Mouse (Mus musculus): ENCODE measurements around the gene Tifab. TPM values are rescaled to one million over a fixed set of nuclear protein-coding genes. Genes with fewer than 3 reads are reported as not detected.
"Not testable (repeated sequence)": the region's sequence is repeated elsewhere in the genome, so short reads cannot be mapped to it uniquely, and the experiment has no call there.

The Tifab gene
- total RNA-seq (2015; ENCODE audit: low replicate concordance) (8.4 and 18.3 TPM in 2 replicates), total RNA-seq (2017; ENCODE audit: low replicate concordance) (10.9 and 16.3 TPM in 2 replicates)

DNA sequence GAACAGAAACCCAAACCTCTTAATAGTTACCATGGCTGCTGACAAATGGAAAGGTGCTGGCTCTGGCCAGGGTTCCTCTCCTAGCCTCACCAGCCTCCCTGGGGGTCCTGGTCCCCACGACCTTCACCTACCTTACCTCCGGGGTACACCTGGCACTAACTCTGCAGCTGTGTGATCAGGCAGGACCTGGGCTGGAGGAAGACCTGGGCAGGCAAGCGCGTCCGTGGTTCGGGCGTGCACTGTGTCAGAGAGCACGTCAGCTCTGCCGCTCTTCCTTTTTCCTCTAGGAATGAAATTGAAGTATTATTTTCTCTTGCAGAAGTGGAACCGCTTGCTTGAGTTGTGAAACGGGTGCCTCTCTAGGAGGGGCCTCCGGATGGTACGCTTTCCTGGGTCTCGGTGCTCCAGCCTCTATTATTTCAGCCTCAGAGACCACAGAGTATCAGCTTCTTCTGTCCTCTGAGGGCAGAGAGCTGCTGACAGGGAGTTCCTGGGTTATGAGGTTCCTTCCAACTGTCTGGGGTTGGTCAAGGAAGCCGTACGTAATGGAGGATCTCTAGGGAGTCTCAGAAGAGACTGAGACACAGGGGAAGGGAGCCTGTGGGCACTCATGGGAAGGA lies at the start of gene Tifab:
Gene Tifab, minus strand, starts transcription at position 470 of the 620 bp plus-strand sequence.
- ATAC-seq (replicated peaks; ENCODE audit: low FRiP score, poor library complexity, severe bottlenecking): no peak

GRCm38 (mm10) chr13:56226175-56226954 lies 47.7 kb upstream of the Tifab start:
- no peak for ATAC-seq (replicated peaks; ENCODE audit: low FRiP score, poor library complexity, severe bottlenecking)

- no peak for ATAC-seq (replicated peaks; ENCODE audit: low FRiP score, poor library complexity, severe bottlenecking)
Observed at GRCm38 (mm10) chr13:56223625-56224024, 44.9 kb upstream of the Tifab start.

DNA sequence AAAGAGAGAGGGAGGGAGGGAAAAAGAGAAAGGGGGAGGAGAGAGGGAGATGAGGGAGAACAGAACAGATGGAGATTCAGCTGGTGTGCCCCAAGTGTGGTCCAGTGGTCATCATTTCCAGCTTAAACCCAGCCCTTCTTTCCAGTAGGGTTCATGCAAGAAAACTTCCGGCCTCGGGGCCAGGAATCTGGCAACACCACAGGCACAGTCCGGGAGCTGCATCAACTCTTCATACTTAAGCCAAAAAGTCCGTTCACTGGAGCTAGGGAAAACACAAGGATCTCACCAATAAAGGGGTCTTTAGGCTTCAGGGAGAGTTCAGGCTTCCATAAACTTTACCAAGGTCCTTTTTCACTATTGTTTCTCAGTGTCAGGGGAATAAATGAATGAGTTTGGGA lies 44.2 kb upstream of the Tifab start:
- ATAC-seq (replicated peaks; ENCODE audit: low FRiP score, poor library complexity, severe bottlenecking): no peak

- ATAC-seq (replicated peaks; ENCODE audit: low FRiP score, poor library complexity, severe bottlenecking): no peak
Observed at GRCm38 (mm10) chr13:56221995-56222848, 43.5 kb upstream of the Tifab start.

- no peak for ATAC-seq (replicated peaks; ENCODE audit: low FRiP score, poor library complexity, severe bottlenecking)
Observed at GRCm38 (mm10) chr13:56221129-56221910, 42.6 kb upstream of the Tifab start.

GRCm38 (mm10) chr13:56219254-56219653 lies 40.6 kb upstream of the Tifab start:
- no peak for ATAC-seq (replicated peaks; ENCODE audit: low FRiP score, poor library complexity, severe bottlenecking)

DNA sequence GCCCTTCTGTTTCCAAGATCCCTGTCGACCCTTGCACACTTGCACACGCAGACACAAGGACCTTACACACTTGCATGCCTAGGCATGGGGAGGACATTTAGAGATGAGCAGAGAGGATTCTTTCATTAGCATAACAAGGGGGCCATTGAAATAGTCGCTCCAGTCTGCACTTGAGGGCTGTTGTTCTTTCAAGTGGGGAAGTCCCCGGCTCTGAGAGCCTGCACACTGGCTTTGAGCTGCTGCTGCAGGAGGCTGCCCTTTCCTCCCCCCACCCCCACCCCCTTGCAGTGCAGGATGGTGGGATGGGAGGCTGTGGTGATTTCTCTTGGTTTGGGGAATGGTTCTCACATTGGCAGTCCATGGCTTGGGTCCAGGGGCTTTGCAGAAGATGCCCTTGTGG lies 37.4 kb upstream of the Tifab start:
- no peak for ATAC-seq (replicated peaks; ENCODE audit: low FRiP score, poor library complexity, severe bottlenecking)

DNA sequence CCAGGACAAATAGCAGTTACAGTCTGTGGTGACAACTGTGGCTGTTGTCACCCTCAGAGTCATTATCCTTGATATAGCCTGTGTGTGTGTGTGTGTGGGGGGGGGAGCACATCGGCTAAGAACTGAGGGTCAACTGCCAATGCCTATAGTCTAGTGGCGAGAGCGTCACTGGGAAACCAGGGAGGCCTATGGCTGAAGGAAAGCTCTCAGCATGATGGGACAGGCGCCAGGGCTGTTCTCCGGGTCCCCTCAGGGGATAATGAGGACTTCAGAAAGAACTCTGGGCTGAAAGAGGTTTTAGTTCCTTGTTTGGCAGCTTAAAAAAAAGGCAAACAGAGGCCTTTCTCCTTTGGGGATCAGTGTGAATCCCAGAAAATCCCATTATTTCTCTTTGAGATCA lies 35.9 kb upstream of the Tifab start:
- no peak for ATAC-seq (replicated peaks; ENCODE audit: low FRiP score, poor library complexity, severe bottlenecking)

GRCm38 (mm10) chr13:56209067-56209411 lies 30.4 kb upstream of the Tifab start:
- ATAC-seq (replicated peaks; ENCODE audit: low FRiP score, poor library complexity, severe bottlenecking): no peak

GRCm38 (mm10) chr13:56208225-56209066 lies 29.8 kb upstream of the Tifab start:
- no peak for ATAC-seq (replicated peaks; ENCODE audit: low FRiP score, poor library complexity, severe bottlenecking)

GRCm38 (mm10) chr13:56199506-56199905 lies 20.8 kb upstream of the Tifab start:
- no peak for ATAC-seq (replicated peaks; ENCODE audit: low FRiP score, poor library complexity, severe bottlenecking)

DNA sequence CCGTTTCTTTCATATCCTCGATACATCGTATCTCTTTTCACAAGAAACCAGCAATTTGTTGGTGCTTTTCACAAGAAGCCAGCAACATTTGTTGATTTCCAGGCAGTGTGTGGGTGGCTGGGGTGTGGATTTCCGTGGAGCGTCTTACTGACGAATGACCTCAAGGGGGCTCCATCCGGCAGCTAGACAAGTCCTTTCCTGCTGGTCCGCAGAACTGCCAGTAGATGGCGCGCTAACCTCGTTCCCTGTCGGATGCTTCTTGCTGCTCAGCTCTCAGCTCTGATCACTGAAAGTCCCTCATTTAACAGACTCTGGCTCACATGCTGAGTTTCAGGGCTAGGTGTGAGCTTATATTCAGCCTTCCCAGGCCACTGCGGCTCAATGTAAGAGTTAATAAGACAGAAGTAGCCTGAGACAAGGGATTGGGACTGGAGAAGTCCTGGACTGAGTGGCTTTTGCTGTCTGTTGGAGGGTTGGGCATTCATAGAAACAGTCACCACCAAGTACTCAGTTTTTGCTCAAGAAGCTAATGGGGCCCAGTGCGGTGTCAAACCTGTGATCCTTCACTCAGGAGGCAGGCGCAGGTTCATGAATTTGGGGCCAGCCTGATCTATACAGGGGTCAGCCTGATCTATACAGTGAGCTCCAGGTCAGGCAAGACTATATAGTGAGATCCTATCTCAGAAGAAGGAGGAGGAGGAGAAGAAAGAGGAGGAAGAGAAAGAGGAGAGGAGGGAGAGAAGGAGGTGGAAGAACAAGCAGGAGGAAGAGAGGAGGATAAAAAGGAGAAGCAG lies 19.0 kb upstream of the Tifab start:
- ATAC-seq (replicated peaks; ENCODE audit: low FRiP score, poor library complexity, severe bottlenecking): peak; percentile 92

GRCm38 (mm10) chr13:56197031-56197430 lies 18.3 kb upstream of the Tifab start:
- ATAC-seq (replicated peaks; ENCODE audit: low FRiP score, poor library complexity, severe bottlenecking): no peak

DNA sequence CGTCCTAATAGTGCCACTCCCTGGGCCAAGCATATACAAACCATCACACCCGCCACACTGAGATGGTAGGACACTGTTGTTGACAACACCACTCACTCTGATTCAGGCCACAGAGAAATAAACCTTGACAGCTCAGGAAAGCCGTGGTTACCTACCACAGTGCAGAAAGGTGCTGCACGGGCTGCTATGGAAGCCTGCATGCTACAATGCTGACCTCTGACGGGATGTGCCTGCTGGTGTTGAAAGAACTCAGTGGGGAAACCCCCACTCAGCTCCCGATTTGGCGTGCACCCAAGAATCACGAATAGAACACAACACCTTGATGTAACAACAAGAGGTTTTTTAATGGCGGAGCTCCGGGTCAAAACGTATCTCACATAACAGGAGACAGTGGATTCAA lies 17.1 kb upstream of the Tifab start:
- not testable (repeated sequence) for ATAC-seq (replicated peaks; ENCODE audit: low FRiP score, poor library complexity, severe bottlenecking)

- not testable (repeated sequence) for ATAC-seq (replicated peaks; ENCODE audit: low FRiP score, poor library complexity, severe bottlenecking)
Observed at GRCm38 (mm10) chr13:56194181-56194580, 15.5 kb upstream of the Tifab start.

- no peak for ATAC-seq (replicated peaks; ENCODE audit: low FRiP score, poor library complexity, severe bottlenecking)
Observed at GRCm38 (mm10) chr13:56191225-56191624, 12.5 kb upstream of the Tifab start.

DNA sequence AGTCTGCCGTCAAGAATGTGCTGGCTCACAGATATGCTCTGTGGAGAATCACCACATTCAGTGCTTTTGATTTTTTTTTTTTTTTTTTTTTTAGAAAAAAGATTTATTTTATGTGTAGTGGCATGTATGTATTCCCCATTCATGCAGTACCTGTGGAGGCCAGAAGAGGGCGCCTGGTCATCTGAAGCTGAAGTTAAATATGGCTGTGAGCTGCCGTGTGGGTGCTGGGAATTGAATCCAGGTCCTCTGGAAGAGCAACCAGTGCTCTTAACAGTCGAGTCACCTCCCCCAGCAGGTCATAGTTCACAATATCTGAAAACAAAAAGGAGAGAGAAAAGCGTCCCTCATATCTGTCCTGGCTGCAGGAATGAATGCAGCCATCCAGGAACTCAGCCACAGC lies 11.0 kb upstream of the Tifab start:
- peak; percentile 60; the same call in 1 of the 2 replicates for ATAC-seq (replicated peaks; ENCODE audit: low FRiP score, poor library complexity, severe bottlenecking)
